Mouse (Mus musculus): ENCODE results near the gene Slc12a5.

Gene Slc12a5

DNA sequence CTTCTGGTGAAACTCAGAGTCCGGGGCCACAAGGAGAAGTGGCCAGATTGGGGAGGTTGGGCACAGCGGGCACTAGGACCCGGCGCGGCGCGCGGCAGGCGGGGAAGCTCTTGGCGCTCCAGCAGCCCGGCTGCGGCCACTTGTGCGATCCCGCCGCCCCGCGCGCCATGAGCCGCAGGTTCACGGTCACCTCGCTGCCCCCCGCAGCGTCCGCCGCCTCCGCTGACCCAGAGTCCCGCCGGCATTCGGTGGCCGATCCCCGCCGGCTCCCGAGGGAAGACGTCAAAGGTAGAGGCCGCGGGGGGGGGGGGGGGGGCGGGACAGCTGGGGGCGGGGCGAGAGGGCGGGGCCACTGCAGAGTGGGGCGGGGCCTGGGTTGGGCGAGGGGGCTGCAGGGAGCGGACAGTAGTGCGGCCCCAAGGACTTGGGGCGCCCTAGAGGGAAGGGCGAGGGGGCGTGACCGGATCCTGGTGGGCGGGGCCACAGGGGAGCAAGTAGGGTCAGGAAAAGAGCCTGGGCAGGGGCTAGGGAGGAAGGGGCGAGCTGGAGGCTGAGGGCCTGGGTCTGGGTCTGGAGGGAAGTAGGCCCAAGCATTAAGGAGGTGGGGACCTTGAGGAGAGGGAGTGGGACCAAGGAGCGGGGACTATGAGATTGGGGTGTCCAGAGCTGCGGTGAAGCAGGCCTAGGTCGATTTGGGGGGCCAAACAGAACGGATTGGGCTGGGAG lies at the start of gene Slc12a5:
Gene Slc12a5 (plus strand): TSS at position 87 of the 726 bp plus-strand sequence.
- DNase-seq (ENCODE audit: low spot score in 2 of 2), result peak; percentile 56 to 66

DNA sequence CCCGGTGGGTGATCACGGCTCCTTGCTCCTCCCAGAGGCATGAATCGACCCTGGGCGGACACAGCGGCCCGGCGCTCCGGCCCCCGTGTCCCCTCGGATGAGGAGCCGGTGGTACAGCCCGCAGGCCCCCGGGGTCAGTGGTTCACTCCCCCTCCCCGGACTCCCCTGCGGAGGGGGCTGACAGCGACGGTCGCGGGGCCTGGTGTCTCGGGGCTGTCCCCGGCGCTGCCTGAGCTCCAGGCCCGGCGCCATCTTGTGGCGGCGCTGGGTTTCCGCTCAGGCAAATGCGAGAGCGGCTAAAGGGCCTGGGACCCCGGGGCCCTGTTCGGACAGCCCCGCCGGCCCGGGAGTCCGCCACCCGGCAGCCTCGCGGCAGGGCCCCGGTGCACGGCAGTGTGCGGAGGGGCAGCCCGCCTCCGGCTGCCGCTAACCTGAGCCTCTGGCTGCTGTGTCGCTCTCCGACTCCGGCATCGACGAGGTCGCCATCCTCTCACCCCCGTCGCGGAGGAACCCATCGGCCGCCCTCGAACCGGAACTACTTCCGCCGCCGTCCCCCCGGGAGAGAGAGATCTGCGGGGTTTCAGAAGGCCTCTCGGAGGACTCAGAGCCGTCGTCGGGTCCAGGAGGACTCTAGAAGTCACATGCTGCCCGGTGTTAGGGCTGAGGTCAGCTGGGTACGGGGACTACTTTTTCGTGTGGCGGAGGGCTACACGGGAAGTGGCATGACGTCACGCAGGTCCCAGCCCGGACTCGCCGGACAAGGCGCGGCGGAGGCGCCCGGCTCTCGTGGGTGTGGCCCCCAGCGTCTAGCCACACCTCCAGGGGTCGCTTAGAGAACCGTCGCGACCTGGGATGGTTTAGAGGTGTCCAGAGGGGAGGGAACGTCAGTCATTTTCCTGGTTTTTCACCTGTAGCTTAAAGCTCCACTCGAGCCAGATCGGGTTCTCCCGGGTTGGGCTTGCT lies 49.2 kb upstream of the Slc12a5 start, which contains the start of gene Zfp335:
Gene Zfp335 (minus strand): TSS at position 672 of the 963 bp plus-strand sequence.
- DNase-seq (ENCODE audit: low spot score in 2 of 2), result peak; percentile 87 to 93

DNA sequence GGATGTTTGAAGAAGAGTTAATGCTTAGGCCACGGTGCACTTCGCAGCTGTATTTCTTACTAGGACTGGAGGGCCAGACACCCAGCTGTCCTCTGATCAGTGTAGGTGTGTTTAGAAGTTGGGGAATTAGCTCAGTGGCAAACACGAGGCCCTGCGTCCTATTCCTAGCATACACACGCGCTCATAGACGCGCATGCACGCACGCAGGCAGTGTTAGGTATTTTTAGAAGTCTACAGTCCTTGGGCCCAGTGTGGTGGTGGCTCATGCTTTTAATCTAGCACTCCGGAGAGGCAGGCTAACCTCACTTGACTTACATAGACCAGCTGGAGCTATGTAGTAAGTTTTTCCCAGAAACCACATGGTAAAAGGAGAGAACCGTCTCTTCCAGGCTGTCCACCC lies 48.5 kb upstream of the Slc12a5 start:
- no peak for DNase-seq (ENCODE audit: low spot score in 2 of 2)

DNA sequence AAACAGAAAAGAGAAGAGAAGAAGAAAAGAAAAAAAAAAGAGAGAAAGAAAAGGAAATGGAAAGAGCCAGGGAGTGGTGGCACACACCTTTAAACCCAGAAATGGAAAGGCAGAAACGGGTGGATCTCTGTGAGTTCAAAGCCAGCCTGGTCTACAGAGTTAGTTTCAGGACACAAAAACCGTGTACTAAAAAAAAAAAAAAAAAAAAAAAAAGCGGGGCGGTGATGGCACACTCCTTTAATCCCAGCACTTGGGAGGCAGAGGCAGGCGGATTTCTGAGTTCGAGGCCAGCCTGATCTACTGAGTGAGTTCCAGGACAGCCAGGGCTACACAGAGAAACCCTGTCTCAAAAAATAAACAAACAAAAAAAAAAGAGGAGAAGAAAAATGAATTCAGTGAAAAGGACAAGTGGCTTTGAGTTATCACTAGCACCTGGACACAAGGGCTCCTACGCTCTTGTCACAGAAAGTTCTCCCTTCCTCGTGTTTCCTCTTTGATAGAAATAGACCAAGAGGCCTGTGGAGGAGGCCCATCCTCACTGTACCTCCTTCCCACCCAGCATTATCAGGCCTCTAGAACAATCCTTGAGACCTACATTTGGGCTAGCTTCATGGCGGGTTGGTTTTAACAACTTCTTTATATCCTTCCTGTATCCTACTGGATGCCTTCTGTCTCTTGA lies 47.7 kb upstream of the Slc12a5 start:
- no peak for DNase-seq (ENCODE audit: low spot score in 2 of 2)

DNA sequence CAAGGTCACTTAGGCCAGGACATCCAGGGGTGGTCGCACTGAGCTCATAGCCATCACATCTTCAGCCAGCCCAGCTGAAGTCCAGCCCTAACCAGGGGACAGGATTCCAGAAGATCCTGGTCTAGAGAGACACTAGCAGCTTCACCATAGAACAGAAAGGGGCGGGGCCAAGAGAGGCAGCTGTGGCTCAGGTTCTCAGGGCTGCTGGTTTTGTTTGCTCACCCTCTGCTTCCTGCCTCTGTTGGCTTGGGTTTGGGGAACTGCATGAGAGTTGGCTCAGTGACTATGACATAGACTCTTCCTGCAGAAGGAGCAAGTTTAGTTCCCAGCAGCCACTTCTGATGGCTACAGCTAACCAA lies 47.2 kb upstream of the Slc12a5 start:
- DNase-seq (ENCODE audit: low spot score in 2 of 2), result no peak

DNA sequence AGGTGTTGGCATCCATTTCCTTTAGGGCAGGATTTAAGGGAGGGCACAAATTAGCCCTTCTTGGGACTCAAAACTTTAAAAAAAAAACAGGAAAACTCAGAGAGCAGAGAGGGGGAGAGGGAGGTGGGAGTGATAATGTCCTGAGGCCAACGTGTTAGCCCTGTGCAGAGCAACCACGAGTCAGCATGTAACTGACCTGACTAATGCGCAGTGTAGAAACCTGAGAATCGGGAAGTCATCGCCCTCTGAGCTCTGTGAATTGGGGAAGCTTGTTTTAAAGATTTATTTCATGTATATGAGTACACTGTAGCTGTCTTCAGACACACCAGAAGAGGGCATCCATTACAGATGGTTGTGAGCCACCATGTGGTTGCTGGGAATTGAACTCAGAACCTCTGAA lies 43.8 kb upstream of the Slc12a5 start:
- no peak for DNase-seq (ENCODE audit: low spot score in 2 of 2)

DNA sequence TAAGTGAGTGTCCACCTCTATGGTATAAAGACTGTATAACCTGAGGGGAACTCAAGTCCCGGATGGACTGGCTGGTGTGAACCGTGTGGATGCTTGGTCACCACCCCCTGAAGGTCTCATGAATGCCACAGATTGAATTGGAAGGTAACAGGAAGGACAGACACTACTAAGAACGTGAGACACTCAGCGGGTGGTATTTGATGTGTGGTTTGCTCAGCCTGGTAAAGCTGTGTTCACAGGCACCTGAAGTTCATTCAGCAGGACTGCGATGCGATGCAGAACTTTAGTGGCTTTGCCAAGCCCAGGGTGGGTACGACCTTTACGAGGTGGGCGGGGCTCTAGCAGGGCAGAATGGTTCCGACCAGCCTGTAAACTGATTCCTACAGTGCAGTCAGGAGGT lies 43.2 kb upstream of the Slc12a5 start:
- no peak for DNase-seq (ENCODE audit: low spot score in 2 of 2)

DNA sequence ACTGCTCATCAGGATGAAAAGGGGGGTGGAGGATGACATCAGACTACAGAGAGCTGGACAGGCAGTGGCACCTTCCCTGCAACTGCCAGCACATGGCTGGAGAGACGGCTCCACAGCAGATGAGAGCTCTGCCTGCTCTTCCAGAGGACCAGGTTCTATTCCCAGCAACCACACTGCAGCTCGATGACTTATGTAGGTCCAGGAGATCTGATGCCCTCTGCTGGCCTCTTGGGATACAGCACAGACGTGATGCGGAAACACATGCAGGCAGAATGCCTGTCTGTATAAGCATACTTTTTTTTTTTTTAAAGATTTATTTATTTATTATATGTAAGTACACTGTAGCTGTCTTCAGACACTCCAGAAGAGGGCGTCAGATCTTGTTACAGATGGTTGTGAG lies 42.3 kb upstream of the Slc12a5 start:
- DNase-seq (ENCODE audit: low spot score in 2 of 2), result peak in 1 of 2 experiments; percentile 29

DNA sequence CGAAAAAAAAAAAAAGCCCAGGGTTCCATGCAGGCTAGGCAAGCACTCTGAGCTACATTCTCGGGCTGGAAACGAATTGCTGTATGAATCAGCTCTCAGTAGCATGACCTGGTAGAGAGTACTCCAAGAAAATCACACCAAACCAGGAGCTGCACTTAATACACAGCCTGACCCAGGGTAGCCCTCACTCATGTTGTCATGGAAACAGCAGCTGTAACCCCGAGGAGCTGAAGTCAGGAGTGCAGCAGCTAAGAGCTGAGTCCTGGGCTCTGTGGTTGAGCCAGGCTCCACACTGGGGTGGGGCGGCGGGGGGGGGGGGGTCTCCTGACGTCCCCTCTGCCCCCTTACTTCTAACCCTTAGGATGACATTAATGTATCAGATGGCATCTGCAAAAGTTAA lies 38.6 kb upstream of the Slc12a5 start:
- no peak for DNase-seq (ENCODE audit: low spot score in 2 of 2)

DNA sequence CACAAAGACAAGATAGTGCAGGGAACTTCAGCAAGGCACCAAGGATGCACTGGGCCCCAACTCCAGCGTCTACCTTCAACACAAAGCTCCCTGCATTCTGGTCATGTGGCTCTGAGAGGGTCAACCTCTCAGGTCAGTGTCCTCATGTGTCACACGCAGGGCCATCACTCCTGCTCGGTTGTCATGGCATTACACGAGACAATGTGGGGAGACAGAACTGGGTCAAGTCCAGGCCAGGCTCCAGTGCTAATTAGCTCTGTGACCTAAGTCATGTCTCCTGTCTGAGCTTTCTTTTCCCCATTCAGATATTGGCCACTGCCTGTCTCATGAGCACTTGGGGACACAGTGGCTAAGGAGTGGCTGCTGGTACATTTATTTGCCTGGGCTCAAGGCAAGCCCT lies 37.3 kb upstream of the Slc12a5 start:
- no peak for DNase-seq (ENCODE audit: low spot score in 2 of 2)

DNA sequence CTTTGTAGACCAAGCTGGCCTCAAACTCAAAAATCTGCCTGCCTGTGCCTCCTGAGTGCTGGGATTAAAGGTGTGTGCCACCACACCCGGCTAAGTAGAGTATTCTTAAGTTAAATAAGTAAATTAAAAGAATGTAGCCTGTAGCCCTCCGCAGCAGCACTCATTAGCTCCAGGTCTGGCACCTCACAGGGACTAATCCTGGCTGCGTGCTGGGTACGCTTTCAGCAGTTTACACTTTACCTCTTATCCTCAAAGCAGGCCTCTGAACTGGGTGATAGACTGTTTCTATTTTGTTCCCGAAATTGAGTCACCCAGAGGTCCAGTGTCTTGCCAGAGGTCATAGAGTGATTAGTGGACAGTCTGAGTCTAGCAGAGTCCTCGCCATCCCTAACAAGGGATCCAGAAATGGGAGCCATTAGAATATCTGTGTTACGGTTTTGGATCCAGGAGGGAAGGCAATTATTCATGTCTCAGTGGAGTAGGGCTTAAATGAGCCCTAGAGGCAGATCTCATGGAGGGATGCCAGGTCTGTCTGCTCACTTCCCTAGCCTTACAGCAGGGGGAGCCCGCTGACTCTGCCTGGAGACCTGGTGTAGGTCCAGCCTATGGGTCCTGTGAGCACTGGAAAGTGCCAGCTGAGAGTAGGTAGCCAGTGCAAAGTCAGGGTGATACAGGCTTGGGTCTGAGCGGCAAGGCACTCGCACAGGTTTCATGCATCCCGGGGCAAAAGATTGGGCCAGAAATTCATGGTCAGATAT lies 36.3 kb upstream of the Slc12a5 start:
- peak; percentile 82 to 91 for DNase-seq (ENCODE audit: low spot score in 2 of 2)

DNA sequence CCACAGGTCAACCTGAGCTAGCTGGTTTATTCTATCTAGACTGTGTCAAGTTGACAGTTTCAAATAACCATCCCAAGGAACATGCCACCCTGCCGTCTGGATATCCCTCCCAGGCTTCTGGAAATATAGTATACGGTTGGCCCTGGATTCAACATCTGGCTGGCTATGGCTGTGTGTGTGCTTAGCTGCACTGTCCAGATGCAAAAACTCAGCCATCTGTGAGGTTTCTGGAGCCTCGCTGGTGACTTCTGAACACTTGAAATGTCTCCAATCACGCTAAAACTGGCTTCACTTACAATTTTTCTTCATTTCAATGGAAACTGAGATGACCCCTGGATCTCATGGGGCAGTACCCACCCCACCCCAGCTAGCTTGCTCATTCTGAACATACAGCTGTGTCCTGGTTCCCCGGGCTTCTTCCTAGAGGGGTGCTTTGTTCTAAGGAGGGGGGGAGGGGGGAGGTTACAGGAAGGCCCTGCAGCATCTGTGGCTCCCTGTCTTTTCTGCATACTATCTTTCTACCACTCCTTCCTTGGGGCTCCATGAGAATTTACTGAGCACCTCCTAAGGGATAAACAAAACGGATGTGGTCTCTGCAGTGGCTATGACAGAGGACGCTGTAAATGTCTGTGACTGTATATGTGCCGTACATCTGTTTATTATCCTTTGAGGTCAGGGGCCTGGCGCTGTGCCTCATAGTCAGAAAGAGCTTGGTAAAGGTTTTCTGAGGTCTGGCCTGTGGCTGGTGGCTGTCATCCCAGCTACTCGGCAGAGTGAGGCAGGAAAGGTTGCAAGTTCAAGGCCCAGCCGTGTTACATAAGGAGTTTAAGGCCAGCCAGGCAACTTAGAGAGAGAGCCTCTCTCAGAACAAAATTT lies 29.7 kb upstream of the Slc12a5 start:
- no peak for DNase-seq (ENCODE audit: low spot score in 2 of 2)

DNA sequence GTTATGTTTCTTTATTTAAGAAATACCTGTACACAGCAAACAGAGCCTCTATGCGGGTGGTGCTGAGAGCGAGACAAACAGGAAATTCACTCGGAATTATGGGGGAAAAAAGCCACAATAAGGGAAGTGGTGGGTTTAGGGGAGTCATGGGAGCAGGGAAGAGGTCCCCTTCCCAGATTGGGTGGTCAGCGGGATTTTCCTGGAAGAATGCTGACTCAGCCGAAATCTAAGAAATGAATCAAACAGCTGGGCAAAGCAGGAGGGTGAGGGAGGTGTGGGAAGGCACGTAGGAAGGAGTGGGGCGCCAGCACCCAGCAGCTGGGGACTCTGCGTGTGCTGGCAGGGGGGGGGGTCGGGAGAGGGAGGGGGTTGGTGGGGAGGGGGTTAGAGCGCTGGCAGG lies 27.1 kb upstream of the Slc12a5 start:
- DNase-seq (ENCODE audit: low spot score in 2 of 2), result no peak

DNA sequence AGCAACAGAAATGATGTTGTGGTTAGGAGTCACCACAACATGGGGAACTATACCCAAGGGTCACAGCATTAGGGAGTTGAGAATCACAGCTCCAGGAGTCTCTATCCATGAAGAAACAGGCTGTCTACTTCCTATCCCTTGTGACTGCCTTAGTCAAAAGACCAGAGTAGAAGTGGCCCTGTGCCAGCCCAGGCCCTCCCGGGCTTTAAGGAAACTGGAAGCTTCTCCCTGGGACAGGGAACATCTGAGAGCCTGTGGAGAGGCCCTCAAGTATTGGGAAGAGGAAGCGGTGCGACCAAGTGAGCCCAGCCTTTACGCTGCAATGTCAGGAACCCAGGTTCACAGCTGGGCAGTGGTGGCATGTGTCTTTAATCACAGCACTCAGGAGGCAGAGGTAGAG lies 24.6 kb upstream of the Slc12a5 start:
- no peak for DNase-seq (ENCODE audit: low spot score in 2 of 2)

DNA sequence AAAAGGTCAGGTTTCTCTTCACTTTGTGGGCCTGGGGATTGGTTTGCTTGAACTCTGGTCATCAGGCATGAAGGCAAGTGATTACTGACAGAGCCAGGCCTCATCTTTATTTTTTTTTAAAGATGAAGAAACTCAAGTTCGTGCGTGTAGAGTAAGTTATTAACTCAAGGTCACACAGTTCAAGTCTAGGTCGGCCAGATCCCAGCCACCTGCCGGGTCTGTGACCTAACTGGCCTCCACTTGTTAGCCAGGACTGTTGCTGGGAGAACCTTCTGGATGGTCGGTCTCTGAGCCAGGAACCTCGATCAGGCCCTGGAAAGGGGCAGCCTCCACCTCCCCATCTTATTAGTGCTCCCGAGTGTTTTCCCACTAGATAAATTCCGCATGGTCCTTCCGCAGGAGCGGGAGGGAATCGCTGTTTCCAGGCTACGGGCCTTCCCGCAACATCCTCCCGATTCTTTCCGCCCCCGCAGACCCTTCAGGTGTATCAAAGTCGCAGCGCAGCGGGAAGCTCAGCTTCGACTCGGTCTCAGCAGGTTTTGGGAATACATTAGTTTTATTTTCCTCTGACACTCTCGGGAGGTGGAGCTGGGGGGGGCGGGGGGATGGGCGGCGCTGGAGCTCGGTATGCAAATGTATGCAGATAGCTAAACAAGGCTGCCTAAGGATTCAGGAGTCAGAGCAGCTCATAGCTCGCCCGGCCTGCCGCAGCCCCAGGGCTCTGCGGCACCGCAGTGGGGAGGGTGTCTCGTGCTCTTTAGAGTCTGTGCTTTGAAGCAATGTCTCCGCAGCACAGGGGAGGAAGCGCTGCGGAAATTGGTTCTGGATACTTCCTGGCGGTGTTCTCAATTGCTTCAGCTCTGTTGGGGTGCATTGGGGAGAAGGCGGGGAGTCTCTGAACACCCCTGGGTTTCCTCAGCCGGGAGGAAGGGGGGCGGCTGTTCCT lies 22.2 kb upstream of the Slc12a5 start:
- DNase-seq (ENCODE audit: low spot score in 2 of 2), result no peak

DNA sequence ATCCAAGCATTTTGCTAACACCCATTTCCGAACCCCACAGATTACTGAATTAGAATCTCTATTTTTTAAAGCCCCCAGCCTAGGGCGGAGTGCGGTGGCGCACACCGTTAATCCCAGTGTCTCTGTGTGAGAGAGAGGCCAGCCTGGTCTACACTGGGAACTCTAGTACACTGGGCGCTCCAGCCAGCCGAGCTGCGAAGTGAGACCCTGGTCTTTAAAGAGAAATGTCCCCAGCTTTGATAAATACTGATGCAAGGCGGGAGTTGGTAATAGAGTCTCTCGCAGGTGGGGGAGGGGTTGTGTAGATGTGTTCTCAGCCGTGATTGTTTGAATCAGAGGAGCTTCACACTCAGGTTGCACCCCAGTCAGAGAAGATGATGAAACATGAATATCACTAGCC lies 21.5 kb upstream of the Slc12a5 start:
- no peak for DNase-seq (ENCODE audit: low spot score in 2 of 2)

DNA sequence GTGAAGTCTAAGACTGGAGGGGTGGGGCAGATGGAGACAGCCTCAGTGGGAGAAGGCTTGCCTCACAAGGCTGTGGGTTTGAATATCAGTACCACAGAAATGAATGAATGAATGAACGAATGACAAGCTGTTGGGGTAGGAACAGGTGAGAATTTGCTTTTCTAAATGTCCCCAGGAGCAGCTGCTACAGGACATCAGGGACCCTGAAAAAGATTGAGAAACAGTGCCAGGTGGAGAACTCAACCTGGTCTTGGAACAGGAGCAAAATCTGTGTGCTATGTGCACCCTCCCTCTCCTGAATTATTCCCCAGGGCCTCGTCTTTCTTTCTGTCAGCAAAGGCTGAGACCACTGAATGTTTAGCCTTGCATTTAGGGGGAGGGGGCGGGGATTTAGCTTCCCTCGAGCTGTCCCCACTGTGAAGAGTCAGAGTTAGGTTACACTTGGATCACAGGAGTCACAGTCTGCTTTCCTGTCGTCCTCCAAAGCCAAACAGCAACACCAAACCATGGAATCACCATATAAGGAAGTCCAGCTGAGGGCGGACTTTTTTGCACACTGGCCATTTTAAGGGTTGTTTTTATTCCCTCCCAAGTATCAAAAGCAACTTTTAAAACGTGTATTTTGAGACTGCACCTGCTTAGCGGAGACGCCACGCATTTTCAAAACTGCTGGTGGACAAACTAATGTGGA lies 20.3 kb upstream of the Slc12a5 start, which contains the start of gene Mmp9:
Gene Mmp9 (plus strand): TSS at position 641 of the 691 bp plus-strand sequence.
- no peak for DNase-seq (ENCODE audit: low spot score in 2 of 2)

DNA sequence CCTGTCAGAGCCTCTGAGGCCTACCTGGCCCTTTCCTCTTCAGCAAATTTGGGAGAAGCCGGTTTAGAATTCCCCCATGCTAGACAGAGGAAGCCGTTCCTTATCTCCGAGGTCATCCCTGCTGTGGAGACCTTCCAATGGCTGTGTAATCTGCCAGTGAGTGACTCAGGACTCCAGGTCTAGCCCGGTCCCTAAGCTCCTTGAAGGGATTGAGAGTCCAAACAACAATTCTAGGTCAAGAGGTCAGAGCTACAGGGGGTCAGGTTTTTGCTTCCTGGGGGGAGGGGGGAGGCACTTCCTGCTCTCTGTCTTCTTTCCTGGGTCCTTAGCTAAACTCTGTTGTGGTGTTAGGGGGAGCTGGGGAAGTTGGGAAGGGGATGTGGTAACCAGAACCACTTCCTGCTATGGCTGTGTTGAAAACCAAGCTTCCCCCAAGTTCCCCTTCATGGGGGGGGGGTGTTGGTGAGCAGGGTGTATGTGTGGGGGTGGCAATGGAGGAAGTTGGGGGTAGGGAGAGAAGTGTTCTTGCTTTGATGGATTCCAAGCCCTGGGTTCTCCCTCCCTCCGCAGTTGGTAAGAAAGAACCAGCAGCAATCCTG lies 17.8 kb upstream of the Slc12a5 start:
- DNase-seq (ENCODE audit: low spot score in 2 of 2), result no peak

Data from cerebellum, postnatal 4 days (tissue).